Mouse (Mus musculus) left cerebral cortex, postnatal 36 days (tissue): ENCODE measurements around the gene Agrn. TPM values are rescaled to one million over a fixed set of nuclear protein-coding genes. Genes with fewer than 3 reads are reported as not detected.
"Not testable (repeated sequence)": the region's sequence is repeated elsewhere in the genome, so short reads cannot be mapped to it uniquely, and the experiment has no call there.

Experiments used
- DNase-seq, 2 experiments: peaks; one replicate each; pipeline ENCODE4 v3.0.0; 2021 to 2022; ENCODE audit warnings: low spot score in 2 of 2, mixed read lengths in 1 of 2
- intact Hi-C: fragments of 180-260 bp; cut with DNase I; formaldehyde crosslinking; loops from one replicate; pipeline ENCODE4 v1.15.1; 2025
- total RNA-seq, 2 experiments: library from RNA; stranded (reverse); gene quantifications; 2 replicates each; pipeline ENCODE4 v1.2.3; 2021

Gene Agrn
- total RNA-seq, 2 experiments from 2014 or later, result 126 to 150 TPM

- DNase-seq, result no peak
- intact Hi-C loops, result no loop called here
These were observed 19.7 kb downstream of the Agrn start for GRCm38 (mm10) chr4:156177630-156178029.

GRCm38 (mm10) chr4:156171828-156172227, 25.5 kb downstream of the Agrn start:
- intact Hi-C loops, result no loop called here
- DNase-seq, result peak in 1 of 2 experiments; percentile 2

DNA sequence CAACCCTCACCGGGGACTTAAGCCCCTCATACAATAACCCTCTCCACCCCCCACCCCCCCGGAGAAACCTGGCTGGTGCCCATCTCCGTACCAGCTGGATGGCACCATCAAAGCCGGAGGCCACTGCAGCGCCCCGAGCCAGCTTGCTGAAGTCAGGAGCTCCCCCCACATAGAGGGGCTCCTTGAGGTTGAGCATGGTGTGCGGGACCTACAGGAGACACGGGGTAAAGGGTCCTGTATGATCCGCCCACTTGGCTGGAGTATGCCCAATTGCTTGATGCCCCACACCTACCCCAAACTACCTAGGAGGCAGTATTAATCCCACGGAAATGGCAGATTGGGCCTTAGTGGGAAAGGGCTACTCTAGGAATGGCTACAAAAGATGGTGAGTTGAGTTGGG, 28.2 kb downstream of the Agrn start:
- intact Hi-C loops, result no loop called here
- DNase-seq, result peak in 1 of 2 experiments; percentile 2

- DNase-seq, result no peak
- intact Hi-C loops, result no loop called here
These were observed 28.7 kb downstream of the Agrn start for GRCm38 (mm10) chr4:156168611-156169010.

DNA sequence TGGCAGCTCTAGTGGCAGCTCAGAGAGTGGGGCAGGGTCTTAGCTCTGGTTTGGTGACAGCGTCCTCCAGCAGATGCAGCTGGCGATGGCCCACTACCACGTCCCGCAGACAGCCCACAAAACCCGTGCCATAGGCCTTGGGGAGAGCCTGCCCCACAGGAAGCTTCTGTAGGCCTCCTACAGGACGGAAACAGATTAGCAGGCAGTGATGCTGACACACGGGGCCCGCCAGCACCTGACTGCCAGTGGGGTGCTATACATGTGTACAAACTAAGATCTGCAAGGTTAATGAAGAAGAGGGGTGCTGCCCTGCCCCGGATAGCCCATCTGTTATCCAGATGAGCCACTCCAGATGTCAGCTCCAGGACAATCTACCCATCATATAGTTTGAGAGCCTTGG, 30.8 kb downstream of the Agrn start:
- peak in 1 of 2 experiments; percentile 3 for DNase-seq

DNA sequence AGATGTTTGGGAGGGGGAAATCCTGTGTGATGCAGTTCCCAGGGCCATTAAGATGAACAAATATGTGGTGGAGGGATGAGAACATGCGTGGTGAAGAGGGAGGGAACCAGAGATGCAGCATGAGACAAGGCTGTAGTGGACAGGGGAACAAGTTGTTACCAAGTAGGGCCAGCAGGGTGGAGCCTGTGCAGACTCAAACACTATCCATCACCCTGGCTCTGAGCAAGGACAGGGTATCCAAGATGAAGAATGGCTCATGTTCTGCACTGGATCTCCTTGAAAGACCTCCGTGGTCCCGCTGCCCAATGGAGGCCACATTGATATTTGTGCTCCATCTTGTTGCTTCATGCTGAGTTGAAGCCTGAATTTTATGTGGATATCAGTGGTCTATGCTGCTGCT, 42.5 kb downstream of the Agrn start:
- intact Hi-C loops, result no loop called here
- DNase-seq, result no peak

More for the DNA sequence above, 30.8 kb downstream of the Agrn start:
- intact Hi-C loops, result no loop called here

DNA sequence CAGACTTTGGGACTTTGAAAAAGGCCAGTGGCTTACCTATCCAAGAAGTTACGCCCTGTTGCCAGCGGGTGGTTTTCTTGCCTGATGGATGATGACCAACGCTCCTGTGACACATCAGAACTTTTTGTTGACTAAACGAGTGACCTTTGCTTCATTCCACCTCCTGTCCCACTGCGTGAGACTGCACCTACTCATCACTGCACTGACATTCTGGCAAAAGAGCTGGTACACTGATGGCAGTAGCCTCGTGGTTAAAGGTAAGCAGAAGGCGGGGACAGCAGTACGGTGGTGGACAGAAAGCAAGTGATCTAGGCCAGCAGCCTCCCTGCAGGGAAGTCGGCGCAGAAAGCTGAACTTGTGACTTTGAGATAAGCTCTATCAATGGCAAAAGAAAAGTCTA, 46.4 kb downstream of the Agrn start:
- intact Hi-C loops, DNase-seq: not testable (repeated sequence)

DNA sequence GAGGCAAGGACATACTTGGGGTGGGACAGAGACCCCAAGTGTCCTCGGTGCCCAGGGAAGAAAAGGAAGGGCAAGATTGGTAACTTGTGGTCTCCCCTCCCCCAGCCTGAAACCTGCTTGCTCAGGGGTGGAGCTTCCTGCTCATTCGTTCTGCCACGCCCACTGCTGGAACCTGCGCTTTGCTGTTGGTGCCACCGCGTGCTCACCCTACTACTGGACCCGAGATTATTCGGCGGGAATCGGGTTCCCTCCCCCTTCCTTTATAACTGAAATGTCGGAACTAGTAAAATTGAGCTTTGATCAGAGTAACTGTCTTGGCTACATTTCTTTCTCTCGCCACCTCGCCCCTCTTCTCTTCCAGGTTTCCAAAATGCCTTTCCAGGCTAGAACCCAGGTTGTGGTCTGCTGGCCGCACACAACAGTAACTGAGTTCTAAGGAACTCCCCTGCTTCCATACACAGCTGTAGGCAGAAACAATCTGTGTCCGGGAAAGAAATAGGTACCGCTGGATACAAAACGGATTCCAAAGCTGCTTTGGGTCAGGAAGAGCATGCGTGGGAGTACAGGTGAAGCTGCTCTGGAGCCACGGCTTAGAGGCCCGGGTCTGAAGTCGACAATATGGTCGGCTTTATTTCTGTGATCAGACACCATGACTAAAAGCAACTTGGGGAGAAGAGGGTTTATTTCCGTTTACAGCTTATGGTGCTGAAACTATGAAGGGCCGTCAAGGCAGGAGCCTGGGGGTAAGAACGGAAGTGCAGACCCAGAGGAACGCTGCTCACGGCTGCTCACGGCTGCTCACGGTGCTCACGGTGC, 60.8 kb downstream of the Agrn start:
- intact Hi-C loops, result no loop called here
- no peak for DNase-seq

DNA sequence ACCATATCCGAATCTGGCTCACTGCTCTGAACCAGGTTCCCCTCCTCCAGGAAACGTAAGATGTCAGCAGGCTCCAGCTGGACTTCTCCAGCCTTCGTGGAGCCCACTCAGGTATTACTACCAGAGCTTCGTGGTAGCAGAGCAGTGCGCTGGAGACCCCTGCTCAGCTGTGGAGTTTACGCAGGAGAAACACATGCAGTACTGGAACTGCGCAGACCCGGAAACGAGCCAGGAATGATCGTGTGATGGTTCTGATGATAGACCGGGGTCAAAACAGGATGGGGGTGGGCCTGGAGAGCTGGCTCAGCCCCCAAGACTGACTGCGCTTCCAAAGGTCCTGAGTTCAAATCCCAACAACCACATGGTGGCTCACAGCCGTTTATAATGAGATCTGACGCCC, 61.5 kb downstream of the Agrn start:
- DNase-seq, result no peak
- intact Hi-C loops, result no loop called here

DNA sequence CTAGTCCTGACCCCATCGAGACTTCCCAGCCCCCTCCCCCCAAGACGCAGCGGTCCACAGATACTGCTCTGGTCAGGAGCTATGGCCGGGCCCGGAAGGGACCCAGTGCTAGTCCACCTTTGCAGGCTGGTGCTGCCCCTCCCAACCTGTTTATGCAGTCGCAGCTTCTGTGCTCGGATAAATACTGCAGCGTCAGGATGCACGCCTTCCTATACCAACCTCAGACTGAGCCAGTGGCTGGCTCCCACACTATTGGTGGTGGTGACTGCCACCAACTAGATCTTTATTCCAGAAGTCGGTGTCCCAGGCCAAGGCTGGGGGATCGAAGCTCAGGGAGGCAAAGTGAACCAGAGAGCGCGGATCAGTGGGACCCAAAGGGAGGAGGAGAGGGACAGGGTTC, 62.2 kb downstream of the Agrn start:
- intact Hi-C loops, result no loop called here
- no peak for DNase-seq

DNA sequence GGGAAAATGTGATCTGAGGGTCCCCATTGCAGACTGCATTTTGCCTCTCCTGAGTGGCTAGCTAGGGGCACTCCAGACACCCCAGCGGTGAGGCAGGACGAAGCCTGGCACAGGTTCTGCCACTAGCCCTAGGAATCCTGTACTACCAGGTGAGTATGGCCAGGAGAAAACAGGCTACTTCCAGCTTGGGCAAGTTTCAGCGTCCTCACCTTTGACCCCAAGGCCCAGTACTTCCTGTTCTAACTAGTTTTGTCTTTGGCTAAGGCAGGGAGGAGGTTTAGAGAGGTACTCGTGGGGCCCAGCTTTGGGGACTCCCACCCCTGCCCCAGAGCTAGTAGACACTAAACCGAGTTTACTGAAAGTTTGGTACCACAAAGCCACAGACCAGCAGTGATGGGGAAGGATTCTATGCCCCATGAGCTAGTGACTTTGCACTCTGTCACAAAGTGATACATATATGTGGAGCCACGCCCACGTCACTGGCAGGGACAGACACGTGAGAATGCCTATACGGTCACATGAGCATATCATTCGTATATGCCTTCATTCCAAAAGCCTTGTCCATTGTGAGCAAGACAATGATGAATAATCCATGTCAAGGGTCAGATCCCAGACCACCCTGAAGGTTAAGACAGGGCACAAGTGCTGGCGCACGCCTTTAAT, 63.2 kb downstream of the Agrn start:
- intact Hi-C loops, result no loop called here
- DNase-seq, result no peak

GRCm38 (mm10) chr4:156133334-156133733, 64.0 kb downstream of the Agrn start:
- no peak for DNase-seq
- intact Hi-C loops, result no loop called here

- intact Hi-C loops, result no loop called here
These were observed 66.3 kb downstream of the Agrn start for GRCm38 (mm10) chr4:156130940-156131339.

GRCm38 (mm10) chr4:156130436-156130835, 66.9 kb downstream of the Agrn start, which contains the start of gene Rnf223:
TSS of gene Rnf223 (plus strand) at chr4:156130513.
- intact Hi-C loops, result no loop called here
- no peak for DNase-seq

More at GRCm38 (mm10) chr4:156130940-156131339, 66.3 kb downstream of the Agrn start:
- no peak for DNase-seq

DNA sequence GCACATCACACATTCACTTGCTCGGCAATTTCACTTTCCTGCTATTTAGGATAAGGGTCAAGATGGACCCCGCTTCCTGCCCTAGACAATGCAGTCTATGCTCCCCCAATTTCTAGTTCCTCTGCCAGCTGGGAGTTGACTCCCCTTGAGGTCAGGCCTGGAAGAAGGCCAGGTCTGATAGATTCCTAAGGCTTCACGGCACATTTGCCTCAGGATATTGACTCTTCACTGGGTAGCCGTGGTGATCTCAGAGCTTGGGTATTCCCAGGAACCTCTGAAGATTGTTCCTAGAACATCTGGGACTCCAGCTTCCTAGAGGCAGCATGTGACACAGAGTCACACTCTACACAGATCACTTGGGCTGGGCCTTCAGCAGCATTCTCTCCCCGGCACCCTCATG, 68.5 kb downstream of the Agrn start:
- DNase-seq, result no peak
- intact Hi-C loops, result no loop called here

- intact Hi-C loops, result no loop called here
- DNase-seq, result no peak
These were observed 70.4 kb downstream of the Agrn start for GRCm38 (mm10) chr4:156126841-156127240.

- DNase-seq, result no peak
- intact Hi-C loops, result no loop called here
These were observed 71.9 kb downstream of the Agrn start for GRCm38 (mm10) chr4:156125393-156125792.

GRCm38 (mm10) chr4:156124077-156124476, 73.2 kb downstream of the Agrn start:
- DNase-seq, result no peak
- intact Hi-C loops, result no loop called here
